Mouse (Mus musculus) embryonic fibroblast, embryonic 13.5 days (primary cell): ENCODE measurements around the gene Gadl1.

Source experiments
- CTCF ChIP-seq: IDR thresholded peaks from 2 replicates; pipeline ENCODE4 v1.5.1; 2011; ENCODE audit warnings: mild to moderate bottlenecking, control low read depth, low read length, moderate library complexity, borderline replicate concordance; ENCODE audit not compliant: insufficient read depth
- POLR2A ChIP-seq: IDR thresholded peaks from 2 replicates; pipeline ENCODE4 v1.6.1; 2011; ENCODE audit warnings: low read depth, mild to moderate bottlenecking, control low read depth, low read length, moderate library complexity

- TF ChIP-seq CTCF (no peak), POLR2A (no peak)
Measured at GRCm38 (mm10) chr9:116039981-116040380, 130.7 kb downstream of the Gadl1 start.
